Mouse (Mus musculus) kidney, adult 18-20 months (tissue): ENCODE results near the gene S1pr1.

Experiments used
- DNase-seq: peaks from one replicate; pipeline ENCODE4 v3.0.0; 2021

S1pr1 gene

DNA sequence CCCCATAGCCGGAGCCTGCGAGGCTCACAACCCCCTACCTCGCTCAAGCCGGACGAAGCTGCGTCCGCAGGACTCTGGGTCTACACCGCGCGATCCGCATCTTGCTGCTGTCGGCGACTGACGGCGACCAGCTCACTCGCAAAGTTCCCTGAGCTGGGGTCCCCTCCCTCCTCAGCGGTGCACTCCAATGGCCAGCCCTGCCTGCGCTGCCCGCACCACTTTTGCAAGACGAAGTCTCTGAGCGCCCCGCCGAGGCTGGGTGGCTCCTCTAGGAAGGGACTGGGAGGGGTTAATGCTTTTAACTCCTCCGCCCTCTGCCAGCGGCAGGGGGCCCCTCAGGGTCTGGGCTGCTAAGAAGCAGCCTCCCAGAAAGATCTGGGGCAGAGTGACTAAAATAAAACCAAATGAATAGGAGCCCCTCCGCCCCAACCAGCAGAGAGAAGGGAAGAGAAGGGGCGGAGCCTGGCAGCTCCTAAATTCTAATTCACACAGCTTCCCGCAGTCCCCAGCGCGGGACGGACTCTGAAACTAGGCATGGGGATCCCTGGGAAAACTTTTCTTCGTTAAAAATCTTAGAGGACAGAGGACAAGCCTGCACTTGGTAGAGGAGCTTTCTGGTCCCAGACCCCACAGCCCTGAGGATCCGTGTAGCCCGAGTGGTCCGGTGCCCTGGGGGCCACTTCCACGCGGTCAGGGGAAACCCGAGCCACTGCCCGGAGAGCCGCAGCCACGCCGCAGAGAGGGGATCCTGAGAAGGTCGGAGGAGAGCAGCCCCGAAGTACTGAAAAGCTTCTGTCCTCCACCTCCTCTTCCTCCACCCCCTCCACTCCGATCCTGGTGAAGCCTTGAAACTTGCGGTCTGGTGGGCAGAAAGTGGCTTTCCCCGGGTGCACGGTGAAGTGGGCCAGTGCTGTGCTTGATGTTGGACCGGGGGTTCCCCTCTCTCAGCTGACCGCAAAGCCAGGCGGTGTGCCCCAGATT, at the start of gene S1pr1:
TSS of gene S1pr1 (minus strand) at position 402 of the 981 bp plus-strand sequence.
- peak; percentile 72 for DNase-seq

DNA sequence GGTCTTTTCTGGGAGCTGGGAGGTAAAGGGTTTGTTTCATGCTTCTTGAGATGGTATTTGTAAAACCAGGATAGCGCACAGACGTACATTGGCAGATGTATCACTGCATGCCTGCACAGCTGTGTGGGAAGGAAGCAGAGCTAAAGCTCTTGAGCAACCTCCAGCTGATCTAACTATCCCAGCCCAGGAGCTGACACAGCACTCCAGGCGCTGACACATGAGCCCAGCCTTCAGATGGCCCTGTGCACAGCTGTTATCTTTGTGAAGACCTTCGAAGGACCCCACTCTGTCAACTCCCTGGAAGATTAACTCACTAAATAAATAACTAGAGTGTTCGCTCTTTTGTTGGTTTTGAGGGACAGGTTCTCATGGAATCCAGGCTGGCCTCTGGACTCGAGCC, 48.4 kb upstream of the S1pr1 start:
- no peak for DNase-seq

- DNase-seq: no peak
These were observed 48.0 kb upstream of the S1pr1 start for GRCm38 (mm10) chr3:115762841-115763240.

- no peak for DNase-seq
These were observed 44.8 kb upstream of the S1pr1 start for GRCm38 (mm10) chr3:115759659-115760058.

DNA sequence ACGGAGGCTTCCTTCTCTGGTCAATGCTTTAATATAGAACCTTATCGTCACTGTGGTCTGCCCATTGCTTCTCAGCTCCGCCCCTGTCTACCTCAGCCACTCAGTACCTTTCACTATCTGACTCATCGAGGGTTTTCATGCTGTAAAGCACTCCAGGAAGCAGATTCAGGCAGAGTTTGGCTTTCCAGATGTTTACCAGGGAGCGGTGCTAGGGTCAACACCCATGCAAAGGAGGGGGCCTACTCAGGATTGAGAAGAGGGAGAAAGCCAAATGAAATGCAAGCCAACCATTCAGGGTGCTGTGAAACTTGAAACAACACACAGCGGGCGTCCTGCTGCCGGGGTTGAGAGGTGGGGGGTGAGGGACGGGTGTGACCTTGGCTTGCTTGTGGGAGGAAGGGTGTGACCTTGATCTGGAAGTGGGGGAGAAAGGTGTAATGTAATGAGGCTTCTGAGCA, 43.6 kb upstream of the S1pr1 start:
- no peak for DNase-seq

GRCm38 (mm10) chr3:115754466-115754865, 39.6 kb upstream of the S1pr1 start:
- DNase-seq: no peak

GRCm38 (mm10) chr3:115750369-115750768, 35.5 kb upstream of the S1pr1 start:
- no peak for DNase-seq

GRCm38 (mm10) chr3:115748289-115748989, 33.6 kb upstream of the S1pr1 start:
- DNase-seq: no peak

DNA sequence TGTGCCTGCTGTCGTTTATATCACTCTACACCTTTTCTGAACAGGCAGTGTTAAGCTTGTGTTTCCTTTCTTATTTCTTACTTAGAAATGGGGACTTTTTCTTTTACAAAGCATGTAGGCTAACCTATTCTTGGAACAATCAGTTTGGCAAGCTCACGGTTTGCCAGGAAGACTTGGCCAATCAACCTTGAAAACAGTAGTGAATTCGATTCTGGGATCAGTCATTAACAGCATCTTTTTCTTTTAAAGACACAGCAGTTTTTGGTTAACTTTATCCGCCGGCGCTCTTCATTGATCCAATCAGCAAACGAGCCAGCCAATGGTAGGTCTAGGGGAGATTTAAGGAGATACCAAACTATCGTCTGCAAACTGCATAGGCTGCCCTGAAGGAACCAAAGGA, 31.6 kb upstream of the S1pr1 start:
- DNase-seq: no peak

DNA sequence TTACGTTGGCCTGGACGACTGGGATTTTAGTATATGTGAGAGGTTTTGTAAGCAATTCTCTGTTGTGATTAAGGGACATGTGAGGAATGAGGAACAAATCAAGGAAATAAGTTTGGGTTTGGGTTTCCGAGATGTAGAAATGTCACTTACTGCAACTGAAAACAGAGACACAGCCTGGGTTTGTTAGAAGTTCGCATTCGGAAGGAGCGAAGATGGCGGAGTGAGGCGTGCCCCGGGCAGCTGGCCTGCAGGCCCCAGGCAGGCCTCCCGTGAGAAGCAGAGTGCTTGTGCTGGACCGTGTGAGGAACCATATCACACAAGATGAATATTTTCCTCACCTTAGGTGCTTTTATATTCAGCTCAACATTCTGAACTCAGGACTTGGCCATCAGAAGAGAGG, 30.2 kb upstream of the S1pr1 start:
- no peak for DNase-seq

DNA sequence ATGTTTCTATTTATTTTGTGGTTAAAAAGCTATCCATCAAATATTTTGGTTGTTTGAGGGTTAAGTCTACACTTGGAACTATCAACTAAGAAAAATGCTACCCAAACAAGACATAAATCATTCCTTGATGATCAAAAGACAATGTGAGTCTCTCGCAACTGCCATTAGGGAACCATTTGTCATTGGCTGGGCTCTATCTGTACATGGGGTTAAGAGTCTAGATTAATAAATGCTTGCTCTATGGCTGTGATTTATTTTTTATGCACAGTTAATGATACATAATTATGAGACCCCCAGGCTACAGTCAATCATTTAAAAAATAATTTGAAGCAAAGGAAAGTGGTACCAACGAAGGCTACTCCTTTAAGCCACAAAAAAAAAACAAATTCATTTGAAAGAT, 23.7 kb upstream of the S1pr1 start:
- DNase-seq: no peak

GRCm38 (mm10) chr3:115737785-115738318, 23.0 kb upstream of the S1pr1 start:
- DNase-seq: no peak

DNA sequence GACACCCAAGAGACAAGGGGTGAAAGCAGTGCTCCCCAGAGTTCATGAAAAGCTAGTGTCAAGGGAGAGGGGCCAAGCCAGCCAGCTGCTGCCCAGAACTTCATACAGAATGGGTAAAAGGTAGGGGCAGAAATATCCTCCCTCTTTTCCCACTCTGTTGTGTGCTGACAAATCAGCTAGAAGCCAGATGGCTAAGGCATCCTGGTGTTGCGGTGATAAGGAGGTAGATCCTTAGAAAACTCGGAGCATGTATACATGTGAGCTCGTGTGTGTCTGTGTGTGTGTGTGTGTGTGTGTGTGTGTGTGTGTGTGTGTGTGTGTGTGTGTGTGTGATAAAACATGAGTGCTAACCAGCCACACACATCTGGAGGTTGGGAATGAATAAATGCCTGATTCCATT, 20.7 kb upstream of the S1pr1 start:
- DNase-seq: no peak

DNA sequence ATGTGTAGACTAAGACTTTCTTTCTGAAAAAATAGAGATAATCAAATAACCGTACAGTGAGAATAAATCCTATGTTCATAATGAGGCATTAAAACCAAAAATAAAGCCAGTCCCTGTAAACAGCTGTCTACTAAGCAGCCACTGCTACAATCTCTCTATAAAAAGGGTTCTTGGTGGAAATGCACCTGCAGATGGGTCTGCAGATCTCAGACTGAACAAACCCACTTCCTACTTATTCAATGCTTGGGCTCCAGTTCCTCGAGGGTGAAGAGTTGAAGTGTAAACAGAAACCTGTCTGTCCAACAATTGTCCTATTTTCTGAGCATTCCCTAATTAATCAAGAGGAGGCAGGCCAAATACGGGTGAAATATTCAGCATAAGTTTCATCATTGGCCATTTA, 20.0 kb upstream of the S1pr1 start:
- DNase-seq: no peak

- DNase-seq: no peak
These were observed 15.5 kb upstream of the S1pr1 start for GRCm38 (mm10) chr3:115730336-115730735.

- no peak for DNase-seq
These were observed 14.3 kb upstream of the S1pr1 start for GRCm38 (mm10) chr3:115729187-115729586.

GRCm38 (mm10) chr3:115728211-115728610, 13.3 kb upstream of the S1pr1 start:
- no peak for DNase-seq

- DNase-seq: no peak
These were observed 4.0 kb upstream of the S1pr1 start for GRCm38 (mm10) chr3:115718886-115719285.

- DNase-seq: no peak
These were observed 1.1 kb upstream of the S1pr1 start for GRCm38 (mm10) chr3:115715900-115716515.

DNA sequence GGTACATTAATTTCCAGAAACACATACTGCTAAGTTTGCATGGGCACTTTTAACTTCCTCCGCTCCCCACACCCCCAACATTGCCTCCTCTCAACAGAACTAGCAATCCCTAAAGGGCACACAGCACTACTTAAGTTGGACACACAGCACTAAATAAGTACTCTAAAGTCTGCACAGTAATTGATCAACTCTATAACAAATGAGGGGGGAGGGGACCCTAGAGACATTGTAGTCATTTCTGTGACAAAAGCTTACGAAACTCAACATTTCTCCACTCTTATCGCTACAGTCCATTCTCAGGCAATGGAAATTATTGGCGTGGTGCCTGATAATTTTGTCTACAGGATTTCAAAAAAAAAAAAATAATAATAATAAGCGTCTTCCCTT, 830 bp downstream of the S1pr1 start:
- no peak for DNase-seq

- no peak for DNase-seq
These were observed 1.3 kb downstream of the S1pr1 start for GRCm38 (mm10) chr3:115713417-115714048.

GRCm38 (mm10) chr3:115712808-115713200, 2.1 kb downstream of the S1pr1 start:
- DNase-seq: peak; percentile 69
